In the genomic region with DNA sequence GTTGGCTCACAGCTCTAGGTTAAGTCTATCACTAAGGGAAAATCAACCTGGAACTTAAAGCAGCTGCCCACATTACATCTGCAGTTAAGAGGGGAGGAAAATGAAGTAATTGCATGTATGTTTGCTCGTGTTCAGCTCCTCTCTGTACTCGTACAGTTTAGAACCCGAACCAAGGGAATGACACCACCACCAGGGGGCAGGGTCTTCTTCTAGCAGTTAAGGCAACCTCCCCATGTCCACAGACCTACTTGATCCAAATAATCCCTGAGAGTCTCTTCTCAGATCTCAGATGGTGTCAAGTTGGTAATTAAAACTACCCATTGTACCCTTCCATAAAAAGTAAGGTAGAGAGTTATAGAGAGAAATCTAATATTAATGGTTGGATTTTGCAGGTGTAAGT, we compare ENCODE assay signal across 13 mouse cellular contexts.
DNase-seq lines count a peak whose midpoint lies in the region; TF ChIP-seq lines count a peak whose summit lies in the region.
"Had no signal": no experiment of that assay in that cellular context is flagged by ENCODE, and none has a peak within 500 bp of the region (broad histone marks: within the 10 kb centered on the region; RNA-seq: fewer than 3 reads in every experiment).

No protein-coding gene starts in this region.

- peak; percentile 54 for TF ChIP-seq CTCF in layer of hippocampus, adult 2 months (conservative IDR thresholded peaks at IDR 0.05)

- no peaks in the 10 kb centered on the region for H3K36me3 ChIP-seq in splenic B cell, adult 2 months (ENCODE audit: control insufficient read depth, insufficient read depth, low read length, poor library complexity, severe bottlenecking)
- H3K36me3 ChIP-seq: liver, embryonic 13.5 days had no signal

- H3K4me3 ChIP-seq in layer of hippocampus, adult 2 months: no peak overlapping the region
- H3K4me3 ChIP-seq: liver, embryonic 13.5 days had no signal

- H3K27ac ChIP-seq in layer of hippocampus, adult 2 months: no peak overlapping the region
- H3K27ac ChIP-seq: hindbrain, embryonic 14.5 days; liver, embryonic 13.5 days had no signal

- H3K27me3 ChIP-seq in splenic B cell, adult 2 months (ENCODE audit: control insufficient read depth, insufficient read depth, low read length, poor library complexity, severe bottlenecking): no peaks in the 10 kb centered on the region
- H3K27me3 ChIP-seq: liver, embryonic 13.5 days had no signal

- peak; percentile 18 for DNase-seq in adrenal gland, adult 2 months
- no peak for DNase-seq in adrenal gland, adult 18-20 months (ENCODE audit: low spot score in 2 of 2)
- DNase-seq in layer of hippocampus, adult 2 months (ENCODE audit: low spot score in 2 of 2): no peak
- no peak for DNase-seq in layer of hippocampus, postnatal 10 days (ENCODE audit: low spot score in 2 of 2)
- peak; percentile 5 for DNase-seq in thymus, postnatal 25 days
- DNase-seq in thymus, postnatal 36 days: no peak
- DNase-seq in splenic B cell, adult 2 months (ENCODE audit: low read depth, low spot score): peak; percentile 18
- no peak for DNase-seq in neural tube, embryonic 10.5 days (ENCODE audit: extremely low spot score, low spot score)
- DNase-seq: cerebellum, adult 2 months; heart, adult 11 months; kidney, postnatal 25 days; liver, embryonic 13.5 days had no signal

Comparison
In these comparisons a context has a peak if more than half of its experiments do, and no peak if none do; other contexts are left out.
1. DNase-seq: peak in adrenal gland, adult 2 months (single experiment), thymus, postnatal 25 days (single experiment) and splenic B cell, adult 2 months (single experiment); none in adrenal gland, adult 18-20 months (0 of 2), layer of hippocampus, adult 2 months (0 of 2), layer of hippocampus, postnatal 10 days (0 of 2), thymus, postnatal 36 days (0 of 2) and neural tube, embryonic 10.5 days (single experiment).